Mouse (Mus musculus) heart, adult 2 months (tissue): ENCODE measurements around the gene Epha1.

Source experiments
- CTCF ChIP-seq: fragments of 200-600 bp; IDR thresholded peaks from 2 replicates; pipeline ENCODE4 v1.8.1; 2022; ENCODE audit warnings: antibody characterized with exemption, mild to moderate bottlenecking, moderate library complexity
- POLR2A ChIP-seq: fragments of 200-500 bp; IDR thresholded peaks from 2 replicates; pipeline ENCODE4 v1.6.1; 2011; ENCODE audit warnings: mild to moderate bottlenecking, low read depth, low read length, control low read depth; ENCODE audit not compliant: insufficient read depth

DNA sequence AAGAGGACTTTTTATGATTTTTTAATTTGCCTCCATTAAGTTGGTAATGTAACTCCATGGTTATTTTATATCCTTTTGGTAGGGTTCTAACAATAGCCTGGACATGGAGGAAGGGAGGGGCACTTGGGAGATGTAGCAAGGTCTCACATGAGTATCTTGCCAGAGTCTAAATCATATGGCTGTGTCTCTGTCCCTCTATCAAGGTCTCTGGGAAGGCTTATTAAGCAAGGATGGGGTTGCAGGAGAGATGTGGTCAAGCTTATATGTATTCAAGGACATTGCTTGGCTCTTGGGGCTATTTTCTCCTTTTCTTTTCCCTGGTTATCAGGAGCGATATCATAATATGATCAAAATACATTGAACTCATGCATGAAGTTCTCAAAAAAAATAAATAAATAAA lies 25.9 kb upstream of the Epha1 start:
- no peak for TF ChIP-seq CTCF
- TF ChIP-seq POLR2A: no peak
